Mouse (Mus musculus) midbrain, embryonic 11.5 days (tissue): ENCODE measurements around the gene Pitpnc1. TPM values are rescaled to one million over a fixed set of nuclear protein-coding genes. Genes with fewer than 3 reads are reported as not detected.

Experiments
- ATAC-seq: fragments of 200-750 bp; cut with Nextera tagmentation; 2 replicates; pipeline ENCODE4 v1.8.0; 2017; ENCODE audit warnings: moderate TSS enrichment, moderate library complexity; ENCODE audit not compliant: low FRiP score
- DNase-seq: peaks from one replicate; pipeline ENCODE4 v3.0.0; 2015; ENCODE audit warnings: low spot score; ENCODE audit errors: missing footprints
- H3K27ac ChIP-seq: fragments of 300-500 bp; sonication (generic); 2 replicates; pipeline ENCODE4 v1.5.1; 2014; ENCODE audit warnings: low read depth, low read length
- H3K27me3 ChIP-seq: fragments of 300-500 bp; sonication (generic); 2 replicates; pipeline ENCODE4 v1.6.1; 2014; ENCODE audit warnings: mild to moderate bottlenecking, low read length, moderate library complexity, mixed read lengths; ENCODE audit not compliant: control insufficient read depth, insufficient read depth
- H3K36me3 ChIP-seq: fragments of 300-500 bp; sonication (generic); 2 replicates; pipeline ENCODE4 v1.6.1; 2014; ENCODE audit warnings: mild to moderate bottlenecking, low read length, moderate library complexity, mixed read lengths; ENCODE audit not compliant: control insufficient read depth, insufficient read depth
- H3K4me1 ChIP-seq: fragments of 300-500 bp; sonication (generic); 2 replicates; pipeline ENCODE4 v1.6.1; 2014; ENCODE audit warnings: low read length; ENCODE audit not compliant: control insufficient read depth, insufficient read depth
- H3K4me2 ChIP-seq: fragments of 300-500 bp; sonication (generic); 2 replicates; pipeline ENCODE4 v1.6.1; 2014; ENCODE audit warnings: mild to moderate bottlenecking, moderate library complexity
- H3K4me3 ChIP-seq: fragments of 300-500 bp; sonication (generic); 2 replicates; pipeline ENCODE4 v1.5.1; 2014; ENCODE audit warnings: low read depth, low read length
- H3K9ac ChIP-seq: fragments of 300-500 bp; sonication (generic); 2 replicates; pipeline ENCODE4 v1.6.1; 2014; ENCODE audit warnings: low read length
- H3K9me3 ChIP-seq: fragments of 300-500 bp; sonication (generic); 2 replicates; pipeline ENCODE4 v1.6.1; 2016; ENCODE audit warnings: low read length; ENCODE audit not compliant: control insufficient read depth
- WGBS: fragments of 180-500 bp; shearing (Covaris S2); extraction: QIAGEN DNeasy Blood & Tissue Kit; methylation state at CpG from one replicate; pipeline ENCODE4 v1.1.7; 2014; 5-methylcytosine and 5-hydroxymethylcytosine counted together
- polyA plus RNA-seq: library from polyadenylated mRNA; unstranded; fragments of >200 nt; fragmentation: Nextera tagmentation; extraction: Ambion mirVana; gene quantifications from 2 replicates; pipeline ENCODE4 v1.2.1, GENCODE M21; 2014

The Pitpnc1 gene
- polyA plus RNA-seq, 1 experiment from 2014 or later = 29.9 TPM

- ATAC-seq = no peak
- no peaks in the 10 kb centered on the region for H3K27me3 ChIP-seq
- peaks cover 3% of the 10 kb centered on the region; the same call in 1 of the 2 replicates for H3K36me3 ChIP-seq
- no peak overlapping the region for H3K4me2 ChIP-seq
- WGBS = 95% methylated on average over 10 of the region's 10 CpGs
- H3K9me3 ChIP-seq = no peaks in the 10 kb centered on the region
- DNase-seq = no peak
- H3K27ac ChIP-seq = no peak overlapping the region
- H3K9ac ChIP-seq = no peak overlapping the region
- H3K4me1 ChIP-seq = no peaks in the 10 kb centered on the region
- no peak overlapping the region for H3K4me3 ChIP-seq
Observed at GRCm38 (mm10) chr11:107252026-107252425, 218.5 kb downstream of the Pitpnc1 start.

GRCm38 (mm10) chr11:107251460-107251859 lies 219.0 kb downstream of the Pitpnc1 start:
- no peak overlapping the region for H3K27ac ChIP-seq
- no peaks in the 10 kb centered on the region for H3K9me3 ChIP-seq
- ATAC-seq (no peak), DNase-seq (no peak)
- no peak overlapping the region for H3K9ac ChIP-seq
- peaks cover 3% of the 10 kb centered on the region; the same call in 1 of the 2 replicates for H3K36me3 ChIP-seq
- H3K4me3 ChIP-seq = no peak overlapping the region
- WGBS = 82% methylated on average over 7 of the region's 7 CpGs
- no peak overlapping the region for H3K4me2 ChIP-seq
- no peaks in the 10 kb centered on the region for H3K27me3 ChIP-seq
- no peaks in the 10 kb centered on the region for H3K4me1 ChIP-seq

GRCm38 (mm10) chr11:107250882-107251281 lies 219.6 kb downstream of the Pitpnc1 start:
- no peak for DNase-seq
- no peaks in the 10 kb centered on the region; the same call in 1 of the 2 replicates for H3K9me3 ChIP-seq
- H3K4me3 ChIP-seq = no peak overlapping the region
- WGBS = 96% methylated on average over 8 of the region's 8 CpGs
- no peak overlapping the region for H3K4me2 ChIP-seq
- no peaks in the 10 kb centered on the region for H3K27me3 ChIP-seq
- no peak overlapping the region for H3K27ac ChIP-seq
- H3K36me3 ChIP-seq = peaks cover 3% of the 10 kb centered on the region; the same call in 1 of the 2 replicates
- no peaks in the 10 kb centered on the region for H3K4me1 ChIP-seq
- no peak for ATAC-seq
- no peak overlapping the region for H3K9ac ChIP-seq

- no peak overlapping the region for H3K4me3 ChIP-seq
- H3K9ac ChIP-seq = no peak overlapping the region
- no peak for DNase-seq
- 98% methylated on average over 7 of the region's 7 CpGs for WGBS
- H3K4me1 ChIP-seq = no peaks in the 10 kb centered on the region
- peaks cover 3% of the 10 kb centered on the region; the same call in 1 of the 2 replicates for H3K36me3 ChIP-seq
- H3K4me2 ChIP-seq = no peak overlapping the region
- ATAC-seq = no peak
- H3K9me3 ChIP-seq = no peaks in the 10 kb centered on the region; the same call in 1 of the 2 replicates
- no peaks in the 10 kb centered on the region for H3K27me3 ChIP-seq
- H3K27ac ChIP-seq = no peak overlapping the region
Observed at GRCm38 (mm10) chr11:107248753-107249152, 221.7 kb downstream of the Pitpnc1 start.

- Histone ChIP-seq H3K4me1 (no peaks in the 10 kb centered on the region), H3K9me3 (no peaks in the 10 kb centered on the region; the same call in 1 of the 2 replicates), H3K36me3 (no peaks in the 10 kb centered on the region), H3K4me3 (no peak overlapping the region), H3K9ac (no peak overlapping the region), H3K4me2 (no peak overlapping the region), H3K27ac (no peak overlapping the region), H3K27me3 (no peaks in the 10 kb centered on the region)
- DNase-seq (peak; percentile 47), ATAC-seq (no peak)
- 93% methylated on average over 7 of the region's 7 CpGs for WGBS
Observed at GRCm38 (mm10) chr11:107245657-107246056, 224.8 kb downstream of the Pitpnc1 start.

GRCm38 (mm10) chr11:107243126-107243525 lies 227.4 kb downstream of the Pitpnc1 start:
- ATAC-seq (no peak), DNase-seq (peak; percentile 59)
- H3K4me3 ChIP-seq = no peak overlapping the region
- no peaks in the 10 kb centered on the region for H3K4me1 ChIP-seq
- H3K27ac ChIP-seq = no peak overlapping the region
- H3K4me2 ChIP-seq = no peak overlapping the region
- H3K9ac ChIP-seq = no peak overlapping the region
- no peaks in the 10 kb centered on the region for H3K27me3 ChIP-seq
- 62% methylated on average over 6 of the region's 6 CpGs for WGBS
- no peaks in the 10 kb centered on the region; the same call in 1 of the 2 replicates for H3K9me3 ChIP-seq
- no peaks in the 10 kb centered on the region for H3K36me3 ChIP-seq

GRCm38 (mm10) chr11:107241678-107242077 lies 228.8 kb downstream of the Pitpnc1 start:
- Histone ChIP-seq H3K27me3 (no peaks in the 10 kb centered on the region), H3K27ac (no peak overlapping the region), H3K4me2 (no peak overlapping the region), H3K36me3 (no peaks in the 10 kb centered on the region), H3K9ac (no peak overlapping the region), H3K4me1 (no peaks in the 10 kb centered on the region), H3K9me3 (no peaks in the 10 kb centered on the region; the same call in 1 of the 2 replicates), H3K4me3 (no peak overlapping the region)
- WGBS = 87% methylated on average over 7 of the region's 7 CpGs
- DNase-seq (peak; percentile 51), ATAC-seq (no peak)

GRCm38 (mm10) chr11:107238506-107238905 lies 232.0 kb downstream of the Pitpnc1 start:
- no peak for ATAC-seq
- Histone ChIP-seq H3K4me1 (no peaks in the 10 kb centered on the region), H3K4me3 (no peak overlapping the region), H3K36me3 (no peaks in the 10 kb centered on the region), H3K9me3 (no peaks in the 10 kb centered on the region), H3K27ac (no peak overlapping the region), H3K4me2 (no peak overlapping the region), H3K27me3 (no peaks in the 10 kb centered on the region), H3K9ac (no peak overlapping the region)
- DNase-seq = peak; percentile 26
- WGBS = 92% methylated on average over 6 of the region's 6 CpGs

- 95% methylated on average over 4 of the region's 4 CpGs for WGBS
- no peak for DNase-seq
- Histone ChIP-seq H3K36me3 (no peaks in the 10 kb centered on the region), H3K4me3 (no peak overlapping the region), H3K27me3 (no peaks in the 10 kb centered on the region), H3K4me2 (no peak overlapping the region), H3K9me3 (no peaks in the 10 kb centered on the region), H3K4me1 (no peaks in the 10 kb centered on the region), H3K27ac (no peak overlapping the region), H3K9ac (no peak overlapping the region)
- ATAC-seq = no peak
Observed at GRCm38 (mm10) chr11:107237532-107237931, 233.0 kb downstream of the Pitpnc1 start.
